Mouse (Mus musculus) forebrain, embryonic 11.5 days (tissue): ENCODE results near the gene Arvcf. TPM values are rescaled to one million over a fixed set of nuclear protein-coding genes. Genes with fewer than 3 reads are reported as not detected.

Experiments used
- ATAC-seq: fragments of 200-750 bp; cut with Nextera tagmentation; replicated peaks from 2 replicates; pipeline ENCODE4 v1.8.0; 2017; ENCODE audit warnings: moderate TSS enrichment; ENCODE audit not compliant: low FRiP score
- DNase-seq: peaks from one replicate; pipeline ENCODE4 v3.0.0-alpha.2; 2017; ENCODE audit warnings: low spot score
- H3K27ac ChIP-seq: fragments of 300-500 bp; sonication (generic); 2 replicates; pipeline ENCODE4 v1.5.1; 2014; ENCODE audit warnings: low read depth, low read length
- H3K27me3 ChIP-seq: fragments of 300-500 bp; sonication (generic); 2 replicates; pipeline ENCODE4 v1.6.1; 2014; ENCODE audit warnings: mild to moderate bottlenecking, low read length, mixed read lengths; ENCODE audit not compliant: control insufficient read depth, insufficient read depth
- H3K36me3 ChIP-seq: fragments of 300-500 bp; sonication (generic); 2 replicates; pipeline ENCODE4 v1.6.1; 2014; ENCODE audit warnings: mild to moderate bottlenecking, low read length, moderate library complexity, mixed read lengths; ENCODE audit not compliant: control insufficient read depth, insufficient read depth
- H3K4me1 ChIP-seq: fragments of 300-500 bp; sonication (generic); replicated peaks from 2 replicates; pipeline ENCODE4 v1.6.1; 2014; ENCODE audit warnings: low read length, mixed read lengths; ENCODE audit not compliant: control insufficient read depth, insufficient read depth
- H3K4me2 ChIP-seq: fragments of 300-500 bp; sonication (generic); 2 replicates; pipeline ENCODE4 v1.6.1; 2014; ENCODE audit warnings: low read depth, mild to moderate bottlenecking, low read length, moderate library complexity, mixed read lengths; ENCODE audit not compliant: severe bottlenecking
- H3K4me3 ChIP-seq: fragments of 300-500 bp; sonication (generic); 2 replicates; pipeline ENCODE4 v1.5.1; 2014; ENCODE audit warnings: low read depth, low read length
- H3K9ac ChIP-seq: fragments of 300-500 bp; sonication (generic); 2 replicates; pipeline ENCODE4 v1.6.1; 2014; ENCODE audit warnings: low read length
- H3K9me3 ChIP-seq: fragments of 300-500 bp; sonication (generic); 2 replicates; pipeline ENCODE4 v1.6.1; 2016; ENCODE audit warnings: low read length, mixed read lengths; ENCODE audit not compliant: control insufficient read depth
- WGBS: fragments of 180-500 bp; shearing (Covaris S2); extraction: QIAGEN DNeasy Blood & Tissue Kit; methylation state at CpG from one replicate; pipeline ENCODE4 v1.1.7; 2014; 5-methylcytosine and 5-hydroxymethylcytosine counted together
- polyA plus RNA-seq: library from polyadenylated mRNA; unstranded; fragments of >200 nt; fragmentation: Nextera tagmentation; extraction: Ambion mirVana; gene quantifications from 2 replicates; pipeline ENCODE4 v1.2.1, GENCODE M21; 2014

The Arvcf gene
- polyA plus RNA-seq, 1 experiment from 2014 or later = 103 TPM

GRCm38 (mm10) chr16:18333976-18334375, 14.0 kb upstream of the Arvcf start:
- H3K36me3 ChIP-seq = no peaks in the 10 kb centered on the region; the same call in 1 of the 2 replicates
- H3K27me3 ChIP-seq = no peaks in the 10 kb centered on the region
- no peaks in the 10 kb centered on the region for H3K9me3 ChIP-seq
- WGBS = 92% methylated on average over 3 of the region's 3 CpGs
- no peak for DNase-seq
- no peak overlapping the region for H3K9ac ChIP-seq
- no peak overlapping the region for H3K4me2 ChIP-seq
- no peaks in the 10 kb centered on the region for H3K4me1 ChIP-seq
- no peak overlapping the region for H3K27ac ChIP-seq
- H3K4me3 ChIP-seq = no peak overlapping the region
- ATAC-seq = no peak

- 95% methylated on average over 3 of the region's 3 CpGs for WGBS
- no peak overlapping the region for H3K4me3 ChIP-seq
Observed at GRCm38 (mm10) chr16:18335981-18336380, 12.0 kb upstream of the Arvcf start.

GRCm38 (mm10) chr16:18337261-18337660, 10.7 kb upstream of the Arvcf start:
- H3K27me3 ChIP-seq = no peaks in the 10 kb centered on the region
- H3K27ac ChIP-seq = no peak overlapping the region
- ATAC-seq (no peak), DNase-seq (no peak)
- no peaks in the 10 kb centered on the region for H3K4me1 ChIP-seq
- no peaks in the 10 kb centered on the region for H3K9me3 ChIP-seq
- no peaks in the 10 kb centered on the region; the same call in 1 of the 2 replicates for H3K36me3 ChIP-seq
- H3K9ac ChIP-seq = no peak overlapping the region
- no peak overlapping the region for H3K4me3 ChIP-seq
- 93% methylated on average over 4 of the region's 4 CpGs for WGBS
- H3K4me2 ChIP-seq = no peak overlapping the region

More at GRCm38 (mm10) chr16:18335981-18336380, 12.0 kb upstream of the Arvcf start:
- Histone ChIP-seq H3K4me2 (no peak overlapping the region), H3K9ac (no peak overlapping the region), H3K36me3 (no peaks in the 10 kb centered on the region; the same call in 1 of the 2 replicates), H3K27me3 (no peaks in the 10 kb centered on the region), H3K27ac (no peak overlapping the region), H3K9me3 (no peaks in the 10 kb centered on the region), H3K4me1 (no peaks in the 10 kb centered on the region)
- ATAC-seq (no peak), DNase-seq (no peak)

- H3K27me3 ChIP-seq = no peaks in the 10 kb centered on the region
- H3K4me2 ChIP-seq = no peak overlapping the region
- 74% methylated on average over 1 of the region's 1 CpGs for WGBS
- no peak overlapping the region for H3K9ac ChIP-seq
- H3K9me3 ChIP-seq = no peaks in the 10 kb centered on the region
- no peaks in the 10 kb centered on the region; the same call in 1 of the 2 replicates for H3K36me3 ChIP-seq
- 0 out of 2 replicates have a peak, but pooled peaks cover 7% of the 10 kb centered on the region for H3K4me1 ChIP-seq
- ATAC-seq = no peak
- DNase-seq = no peak
- no peak overlapping the region for H3K4me3 ChIP-seq
- H3K27ac ChIP-seq = no peak overlapping the region
Observed at GRCm38 (mm10) chr16:18339866-18340265, 8.1 kb upstream of the Arvcf start.

GRCm38 (mm10) chr16:18341605-18342004, 6.4 kb upstream of the Arvcf start:
- DNase-seq = no peak
- Histone ChIP-seq H3K27me3 (no peaks in the 10 kb centered on the region), H3K4me1 (0 out of 2 replicates have a peak, but pooled peaks cover 7% of the 10 kb centered on the region), H3K9me3 (no peaks in the 10 kb centered on the region), H3K27ac (no peak overlapping the region), H3K4me2 (no peak overlapping the region), H3K9ac (no peak overlapping the region), H3K4me3 (no peak overlapping the region), H3K36me3 (no peaks in the 10 kb centered on the region; the same call in 1 of the 2 replicates)
- WGBS = 89% methylated on average over 8 of the region's 8 CpGs
- no peak for ATAC-seq

- DNase-seq (no peak), ATAC-seq (no peak)
- Histone ChIP-seq H3K4me1 (0 out of 2 replicates have a peak, but pooled peaks cover 7% of the 10 kb centered on the region), H3K36me3 (no peaks in the 10 kb centered on the region; the same call in 1 of the 2 replicates), H3K9ac (no peak overlapping the region), H3K27ac (no peak overlapping the region), H3K4me3 (no peak overlapping the region), H3K9me3 (no peaks in the 10 kb centered on the region), H3K27me3 (no peaks in the 10 kb centered on the region), H3K4me2 (no peak overlapping the region)
- WGBS = 83% methylated on average over 2 of the region's 2 CpGs
Observed at GRCm38 (mm10) chr16:18342076-18342475, 5.9 kb upstream of the Arvcf start.

GRCm38 (mm10) chr16:18342650-18343570, 5.1 kb upstream of the Arvcf start:
- Histone ChIP-seq H3K4me3 (peak overlapping the region; percentile 37), H3K9me3 (no peaks in the 10 kb centered on the region), H3K27ac (no peak overlapping the region), H3K4me1 (0 out of 2 replicates have a peak, but pooled peaks cover 8% of the 10 kb centered on the region), H3K36me3 (no peaks in the 10 kb centered on the region; the same call in 1 of the 2 replicates), H3K9ac (peak overlapping the region; percentile 33), H3K27me3 (no peaks in the 10 kb centered on the region), H3K4me2 (peak overlapping the region; percentile 67)
- 51% methylated on average over 9 of the region's 9 CpGs for WGBS
- ATAC-seq (no peak), DNase-seq (no peak)

- no peaks in the 10 kb centered on the region for H3K36me3 ChIP-seq
- peak overlapping the region; percentile 67 for H3K4me2 ChIP-seq
- peak overlapping the region; percentile 37 for H3K4me3 ChIP-seq
- H3K9me3 ChIP-seq = no peaks in the 10 kb centered on the region
- ATAC-seq (peak; percentile 89), DNase-seq (peak; percentile 97)
- H3K27ac ChIP-seq = no peak overlapping the region
- H3K4me1 ChIP-seq = 0 out of 2 replicates have a peak, but pooled peaks cover 8% of the 10 kb centered on the region
- no peaks in the 10 kb centered on the region for H3K27me3 ChIP-seq
- under 1% methylated on average over 38 of the region's 38 CpGs for WGBS
- peak overlapping the region; percentile 48 for H3K9ac ChIP-seq
Observed at GRCm38 (mm10) chr16:18343778-18344177, 4.2 kb upstream of the Arvcf start.
